Mouse (Mus musculus) thymus, adult 2 months (tissue): Measurements from ENCODE around the gene Nrxn2. TPM values are rescaled to one million over a fixed set of nuclear protein-coding genes. Genes with fewer than 3 reads are reported as not detected.

ENCODE experiments used
- DNase-seq: peaks from one replicate; pipeline ENCODE4 v3.0.0; 2021
- H3K27ac ChIP-seq: fragments of 200-500 bp; 2 replicates; pipeline ENCODE4 v1.5.1; 2012; ENCODE audit warnings: low read length, control low read depth; ENCODE audit not compliant: control insufficient read depth, insufficient read depth
- H3K27me3 ChIP-seq: fragments of 200-500 bp; 2 replicates; pipeline ENCODE4 v1.6.1; 2012; ENCODE audit warnings: mild to moderate bottlenecking, low read length, moderate library complexity, mixed read lengths; ENCODE audit not compliant: control insufficient read depth, insufficient read depth
- H3K36me3 ChIP-seq: fragments of 200-500 bp; 2 replicates; pipeline ENCODE4 v1.6.1; 2012; ENCODE audit warnings: mild to moderate bottlenecking, low read length, moderate library complexity; ENCODE audit not compliant: control insufficient read depth, insufficient read depth
- H3K4me1 ChIP-seq: fragments of 200-500 bp; replicated peaks from 2 replicates; pipeline ENCODE4 v1.6.1; 2012; ENCODE audit warnings: low read length; ENCODE audit not compliant: control insufficient read depth, insufficient read depth
- H3K4me3 ChIP-seq: fragments of 200-500 bp; 2 replicates; pipeline ENCODE4 v1.5.1; 2012; ENCODE audit warnings: mild to moderate bottlenecking, low read length, control low read depth, moderate library complexity; ENCODE audit not compliant: control insufficient read depth, insufficient read depth
- CTCF ChIP-seq: fragments of 200-500 bp; IDR thresholded peaks from 2 replicates; pipeline ENCODE4 v1.5.1; 2012; ENCODE audit warnings: mild to moderate bottlenecking, control low read depth, low read length, moderate library complexity, borderline replicate concordance; ENCODE audit not compliant: control insufficient read depth, poor library complexity, insufficient read depth; ENCODE audit errors: extremely low read depth
- POLR2A ChIP-seq: fragments of 200-500 bp; IDR thresholded peaks from 2 replicates; pipeline ENCODE4 v1.6.1; 2012; ENCODE audit warnings: mild to moderate bottlenecking, low read length, control low read depth, moderate library complexity; ENCODE audit not compliant: control insufficient read depth, poor library complexity, insufficient read depth; ENCODE audit errors: extremely low read depth
- WGBS: fragments of 180-500 bp; shearing (Covaris S2); methylation state at CpG from one replicate; pipeline ENCODE4 v1.1.7; 2018; 5-methylcytosine and 5-hydroxymethylcytosine counted together
- polyA plus RNA-seq: library from polyadenylated mRNA; depleted of rRNA; stranded (reverse); fragments of >200 nt; gene quantifications from 2 replicates; pipeline ENCODE4 v1.2.3, GENCODE M21; 2012

Nrxn2 gene
- polyA plus RNA-seq, 1 experiment = 1.5 TPM

DNA sequence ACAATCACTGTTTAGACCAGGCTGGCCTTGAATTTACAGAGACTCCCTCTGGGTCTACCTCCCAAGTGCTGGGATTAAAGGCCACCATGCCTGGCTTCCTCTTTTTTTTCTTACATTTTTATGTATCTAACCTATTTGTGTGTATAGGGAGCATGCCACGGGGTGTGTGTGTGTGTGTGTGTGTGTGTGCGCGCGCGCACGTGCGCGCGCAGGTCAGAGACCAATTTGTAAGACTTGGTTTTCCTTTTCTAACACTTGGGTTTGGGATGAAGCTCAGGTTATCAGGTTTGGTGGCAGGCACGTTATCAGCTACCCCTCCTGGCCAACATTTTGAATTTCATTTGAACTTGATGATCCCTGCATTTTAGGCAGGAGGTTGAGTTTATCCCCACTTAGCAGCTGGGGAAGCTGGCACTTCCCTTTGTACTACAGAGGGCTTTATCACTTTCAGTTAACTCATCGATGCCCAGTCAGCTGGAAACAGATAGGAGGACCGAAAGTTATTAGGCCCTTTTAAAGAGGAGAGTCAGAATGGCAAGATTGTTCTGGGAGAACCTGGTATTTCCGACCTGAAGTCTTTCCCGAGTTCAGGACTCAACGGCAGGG lies 48.9 kb downstream of the Nrxn2 start:
- DNase-seq = no peak
- Histone ChIP-seq H3K4me1 (no peaks in the 10 kb centered on the region), H3K36me3 (no peaks in the 10 kb centered on the region), H3K27me3 (no peaks in the 10 kb centered on the region), H3K27ac (no peak overlapping the region), H3K4me3 (no peak overlapping the region)
- TF ChIP-seq CTCF (no peak), POLR2A (no peak)
- WGBS = 87% methylated on average over 15 of the region's 15 CpGs

DNA sequence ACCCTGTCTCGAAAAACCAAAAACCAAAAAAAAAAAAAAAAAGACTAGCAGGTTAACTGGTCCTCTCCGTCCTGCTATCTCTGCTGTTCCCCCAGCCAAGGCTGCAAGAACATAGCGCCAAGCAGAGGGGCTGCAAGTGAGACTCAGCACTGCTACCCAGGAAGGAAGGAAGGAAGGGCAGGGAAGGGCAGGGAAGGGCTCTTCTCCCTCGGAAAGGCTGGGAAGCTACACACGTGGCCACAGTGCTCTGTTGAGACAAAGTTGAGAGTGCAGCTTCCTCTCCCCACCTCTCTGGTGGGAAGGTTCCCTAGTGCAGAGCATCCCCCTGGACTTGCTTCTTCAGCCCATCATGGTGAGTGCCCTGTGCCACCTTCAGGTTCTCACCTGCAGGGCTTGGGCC lies 53.1 kb downstream of the Nrxn2 start:
- Histone ChIP-seq H3K27ac (no peak overlapping the region), H3K4me1 (no peaks in the 10 kb centered on the region), H3K27me3 (no peaks in the 10 kb centered on the region), H3K4me3 (no peak overlapping the region), H3K36me3 (no peaks in the 10 kb centered on the region)
- WGBS = 74% methylated on average over 5 of the region's 5 CpGs
- DNase-seq = no peak
- TF ChIP-seq CTCF (no peak), POLR2A (no peak)

DNA sequence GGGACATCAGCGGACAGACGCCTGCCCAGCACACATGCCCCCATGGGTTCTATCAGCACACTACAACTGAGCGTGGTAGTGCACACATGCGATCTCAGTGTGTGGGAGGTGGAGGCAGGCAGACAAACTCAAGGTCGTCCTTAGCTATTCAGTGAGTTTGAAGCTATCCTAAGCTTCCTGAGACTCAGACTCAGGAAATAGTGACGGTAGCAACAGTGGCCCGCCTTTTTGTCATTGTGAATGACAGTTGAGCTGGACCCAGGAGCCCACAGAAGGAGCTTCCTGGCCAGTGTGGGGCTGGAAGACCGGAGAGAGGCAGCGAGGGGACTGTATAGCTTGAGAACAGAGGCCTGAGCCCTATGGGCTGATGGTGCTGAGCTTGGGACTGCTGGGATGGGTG lies 54.3 kb downstream of the Nrxn2 start:
- H3K4me1 ChIP-seq = no peaks in the 10 kb centered on the region
- DNase-seq = no peak
- H3K4me3 ChIP-seq = no peak overlapping the region
- 87% methylated on average over 9 of the region's 9 CpGs for WGBS
- H3K36me3 ChIP-seq = no peaks in the 10 kb centered on the region
- TF ChIP-seq CTCF = no peak
- no peak for TF ChIP-seq POLR2A
- H3K27ac ChIP-seq = no peak overlapping the region
- H3K27me3 ChIP-seq = no peaks in the 10 kb centered on the region

DNA sequence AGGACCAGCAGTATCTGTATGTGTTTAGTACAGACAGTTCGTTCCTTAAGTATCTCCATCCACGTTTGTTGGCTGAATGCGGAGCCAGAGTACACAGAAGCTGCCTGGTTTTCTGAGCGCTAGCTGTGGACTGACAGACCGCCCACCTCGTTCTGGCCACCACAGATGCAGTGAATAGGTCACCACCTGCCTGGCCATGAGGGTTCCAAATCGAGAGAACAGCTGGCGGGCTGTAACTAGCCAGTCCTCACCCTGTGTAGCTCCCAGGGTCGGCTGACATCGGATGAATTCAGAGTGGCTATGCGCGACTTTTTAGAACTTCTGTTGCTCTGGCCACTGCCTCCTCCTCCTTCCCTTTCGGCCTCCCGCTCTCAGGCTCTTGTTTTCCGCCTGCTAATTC lies 56.2 kb downstream of the Nrxn2 start:
- no peaks in the 10 kb centered on the region for H3K4me1 ChIP-seq
- no peaks in the 10 kb centered on the region for H3K36me3 ChIP-seq
- H3K4me3 ChIP-seq = no peak overlapping the region
- WGBS = 80% methylated on average over 15 of the region's 15 CpGs
- H3K27ac ChIP-seq = no peak overlapping the region
- DNase-seq = no peak
- H3K27me3 ChIP-seq = no peaks in the 10 kb centered on the region
- TF ChIP-seq POLR2A (no peak), CTCF (no peak)

DNA sequence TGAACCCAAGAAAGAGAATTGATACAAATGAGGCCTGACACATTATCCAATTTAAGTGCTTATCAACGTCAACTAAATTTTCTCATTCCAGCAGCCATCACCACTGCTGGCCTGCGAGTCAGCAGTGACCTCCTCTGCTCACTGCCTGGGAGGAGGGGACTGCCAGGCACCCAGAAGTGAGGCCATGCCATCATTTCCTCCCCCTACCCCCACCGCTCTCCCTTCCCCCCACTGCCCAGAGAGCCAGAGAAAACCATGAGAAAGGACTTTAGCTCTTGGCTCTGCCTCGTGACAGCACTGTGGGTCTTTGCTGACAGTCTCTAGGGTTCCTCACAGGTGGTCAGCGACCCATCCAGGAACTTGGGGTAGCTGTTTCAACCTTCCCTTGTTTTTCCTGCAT lies 56.6 kb downstream of the Nrxn2 start:
- no peak for DNase-seq
- no peak overlapping the region for H3K27ac ChIP-seq
- 50% methylated on average over 5 of the region's 5 CpGs for WGBS
- H3K27me3 ChIP-seq = no peaks in the 10 kb centered on the region
- H3K4me1 ChIP-seq = no peaks in the 10 kb centered on the region
- TF ChIP-seq CTCF = no peak
- H3K4me3 ChIP-seq = no peak overlapping the region
- H3K36me3 ChIP-seq = no peaks in the 10 kb centered on the region

DNA sequence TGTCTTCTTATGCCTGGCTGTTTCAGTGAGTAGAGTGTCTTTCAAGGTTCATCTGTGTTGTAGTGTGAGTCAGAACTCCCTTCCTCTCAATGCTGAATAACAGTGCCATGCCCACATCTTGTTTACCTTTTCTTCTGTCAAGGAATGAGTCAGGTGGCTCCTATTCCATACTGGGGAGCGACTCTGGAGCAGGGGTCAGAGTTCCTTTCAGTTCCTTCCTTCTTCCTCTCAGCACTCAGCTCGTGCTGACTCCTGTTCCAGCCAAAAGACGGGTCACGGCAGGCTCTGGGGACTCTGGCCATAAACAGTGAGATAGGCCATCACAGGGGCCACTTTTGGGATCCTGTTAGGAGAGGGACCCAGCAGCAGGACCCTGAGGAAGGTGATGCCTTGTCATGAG lies 58.5 kb downstream of the Nrxn2 start:
- TF ChIP-seq POLR2A (no peak), CTCF (no peak)
- Histone ChIP-seq H3K27ac (no peak overlapping the region), H3K27me3 (no peaks in the 10 kb centered on the region), H3K4me3 (no peak overlapping the region), H3K36me3 (no peaks in the 10 kb centered on the region), H3K4me1 (no peaks in the 10 kb centered on the region)
- 73% methylated on average over 4 of the region's 4 CpGs for WGBS
- no peak for DNase-seq

DNA sequence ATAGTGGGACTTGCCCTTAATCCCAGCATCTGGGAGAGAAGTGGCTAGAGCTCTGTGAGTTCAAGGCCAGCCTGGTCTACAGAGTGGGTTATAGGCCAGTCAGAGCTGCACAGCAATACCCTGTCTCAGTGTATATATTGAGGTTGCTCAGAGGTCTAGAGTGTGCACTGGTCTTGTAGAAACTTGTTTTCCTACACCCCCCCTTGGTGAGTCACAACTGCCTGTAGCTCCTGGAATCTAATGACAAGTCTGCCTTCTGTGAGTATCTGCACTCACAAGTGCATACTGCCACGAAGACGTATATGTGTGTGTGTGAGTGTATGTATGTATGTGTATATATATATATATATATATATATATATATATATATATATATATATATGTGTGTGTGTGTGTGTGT lies 60.0 kb downstream of the Nrxn2 start:
- 90% methylated on average over 2 of the region's 2 CpGs for WGBS
- no peak for DNase-seq
- TF ChIP-seq POLR2A (no peak), CTCF (no peak)
- Histone ChIP-seq H3K4me3 (no peak overlapping the region), H3K27ac (no peak overlapping the region), H3K4me1 (no peaks in the 10 kb centered on the region), H3K36me3 (no peaks in the 10 kb centered on the region), H3K27me3 (no peaks in the 10 kb centered on the region)
